Comparison of ENCODE assay signal across 19 mouse cellular contexts in the genomic region with DNA sequence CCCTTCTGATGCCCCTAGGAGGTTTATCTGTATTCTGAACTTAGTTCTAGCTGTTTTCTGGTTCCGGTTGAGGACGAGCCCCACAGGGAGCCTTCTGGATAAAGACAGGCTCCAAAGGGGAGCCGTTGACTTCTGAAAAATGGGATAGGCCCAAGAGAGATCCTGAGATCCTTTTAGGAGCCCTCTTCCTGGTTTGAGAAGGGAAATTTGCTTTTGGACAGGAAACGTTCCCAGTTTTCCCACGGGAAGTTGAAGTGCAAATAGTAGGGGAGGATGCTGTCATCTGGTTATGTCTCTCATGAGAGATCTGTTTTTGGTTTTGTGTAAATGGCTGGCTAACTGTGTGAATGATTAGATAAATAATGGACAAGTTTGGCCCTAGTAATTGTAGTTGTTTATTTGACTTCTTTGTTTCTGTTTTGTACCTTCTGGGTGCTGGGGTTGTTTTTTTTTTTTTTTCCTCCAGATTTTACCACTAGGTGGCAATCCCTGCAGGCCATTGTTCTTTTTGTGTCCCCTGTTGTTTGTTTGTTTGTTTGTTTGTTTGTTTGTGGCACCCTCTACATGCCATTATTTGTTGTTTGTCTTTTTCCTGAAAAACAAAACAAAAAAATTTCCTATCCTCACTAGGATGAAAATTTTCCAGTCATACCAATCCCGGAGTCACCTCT. TPM values are rescaled to one million over a fixed set of nuclear protein-coding genes. Genes with fewer than 3 reads are reported as not detected.
A peak's percentile ranks its signal among the peaks of the same experiment; 100 is the strongest.
DNase-seq lines count a peak whose midpoint lies in the region; ATAC-seq and TF ChIP-seq lines count a peak whose summit lies in the region.
"Had no signal": no experiment of that assay in that cellular context is flagged by ENCODE, and none has a peak within 500 bp of the region (broad histone marks: within the 10 kb centered on the region; RNA-seq: fewer than 3 reads in every experiment).

No protein-coding gene starts in this region.

- no peak overlapping the region for H3K4me3 ChIP-seq in heart, postnatal 0 days (ENCODE audit: low read depth, low read length)
- no peak overlapping the region for H3K4me3 ChIP-seq in heart, embryonic 11.5 days (ENCODE audit: low read depth, low read length)
- H3K4me3 ChIP-seq in layer of hippocampus, adult 2 months = no peak overlapping the region
- H3K4me3 ChIP-seq in E14TG2a.4 (replicated peaks; ENCODE audit: low read length) = no peak overlapping the region
- H3K4me3 ChIP-seq: forebrain, embryonic 10.5 days; liver, embryonic 12.5 days; midbrain, embryonic 12.5 days had no signal

- no peaks in the 10 kb centered on the region for H3K9me3 ChIP-seq in heart, postnatal 0 days (replicated peaks; ENCODE audit: control insufficient read depth, low read length)
- H3K9me3 ChIP-seq in heart, embryonic 11.5 days (replicated peaks; ENCODE audit: control insufficient read depth, low read length) = no peaks in the 10 kb centered on the region
- H3K9me3 ChIP-seq in E14TG2a.4 (ENCODE audit: low read length) = peaks cover 5% of the 10 kb centered on the region; the same call in 1 of the 2 replicates

- H3K27ac ChIP-seq in heart, postnatal 0 days (ENCODE audit: low read depth) = peak overlapping the region; percentile 53
- no peak overlapping the region for H3K27ac ChIP-seq in heart, embryonic 11.5 days (ENCODE audit: low read depth, low read length)
- peak overlapping the region; percentile 28; the same call in 1 of the 2 replicates for H3K27ac ChIP-seq in layer of hippocampus, adult 2 months
- H3K27ac ChIP-seq: forebrain, embryonic 10.5 days; hindbrain, embryonic 14.5 days; liver, embryonic 12.5 days; midbrain, embryonic 12.5 days had no signal

- H3K27me3 ChIP-seq in heart, postnatal 0 days (ENCODE audit: control insufficient read depth, insufficient read depth, low read length) = no peaks in the 10 kb centered on the region
- H3K27me3 ChIP-seq in heart, embryonic 11.5 days (ENCODE audit: control insufficient read depth, insufficient read depth, low read length) = no peaks in the 10 kb centered on the region
- peaks cover 4% of the 10 kb centered on the region; the same call in 1 of the 2 replicates for H3K27me3 ChIP-seq in E14TG2a.4 (ENCODE audit: insufficient read depth, low read length)
- H3K27me3 ChIP-seq: liver, embryonic 12.5 days; midbrain, embryonic 12.5 days had no signal

- TF ChIP-seq CTCF in heart, postnatal 0 days (IDR thresholded peaks at IDR 0.05; ENCODE audit: low read depth) = no peak
- peak; percentile 70 for TF ChIP-seq CTCF in layer of hippocampus, adult 2 months (conservative IDR thresholded peaks at IDR 0.05)
- peak; percentile 34 for TF ChIP-seq CTCF in E14TG2a.4 (conservative IDR thresholded peaks at IDR 0.05; ENCODE audit: low read length)

- 0 out of 2 replicates have a peak, but pooled peaks cover 3% of the 10 kb centered on the region for H3K4me1 ChIP-seq in heart, postnatal 0 days (ENCODE audit: control insufficient read depth, insufficient read depth)
- H3K4me1 ChIP-seq in heart, embryonic 11.5 days (ENCODE audit: control insufficient read depth, insufficient read depth, low read length) = no peaks in the 10 kb centered on the region
- H3K4me1 ChIP-seq in E14TG2a.4 (replicated peaks; ENCODE audit: low read depth, low read length) = peaks cover 5% of the 10 kb centered on the region; the same call in 1 of the 2 replicates
- H3K4me1 ChIP-seq: midbrain, embryonic 12.5 days had no signal

- ATAC-seq in heart, postnatal 0 days (ENCODE audit: insufficient read depth, low read depth) = no peak
- no peak for ATAC-seq in heart, embryonic 11.5 days (replicated peaks; ENCODE audit: insufficient number of reproducible peaks, low FRiP score, low TSS enrichment)
- ATAC-seq: forebrain, postnatal 0 days; liver, embryonic 12.5 days had no signal

- no peak overlapping the region for H3K4me2 ChIP-seq in heart, postnatal 0 days (ENCODE audit: low read depth, low read length)
- H3K4me2 ChIP-seq in heart, embryonic 11.5 days = no peak overlapping the region
- H3K4me2 ChIP-seq: hindbrain, embryonic 14.5 days; liver, embryonic 12.5 days; midbrain, embryonic 12.5 days had no signal

- 58% methylated on average over 6 of the region's 6 CpGs for WGBS in heart, postnatal 0 days
- 58% methylated on average over 6 of the region's 6 CpGs for WGBS in heart, embryonic 11.5 days (ENCODE audit: insufficient replicate concordance)

- no peak for DNase-seq in heart, postnatal 0 days (ENCODE audit: low spot score)
- DNase-seq in layer of hippocampus, adult 2 months (ENCODE audit: low spot score in 2 of 2) = no peak
- DNase-seq in layer of hippocampus, postnatal 36 days = no peak
- peak; percentile 35 for DNase-seq in A20 (ENCODE audit: low read depth, low spot score)
- DNase-seq in thymus, postnatal 0 days (ENCODE audit: low spot score) = no peak
- no peak for DNase-seq in cerebellum, adult 11-12 months
- DNase-seq: adrenal gland, postnatal 36 days; cerebellum, adult 2 months; cerebellum, postnatal 36 days; forebrain, postnatal 0 days; kidney, adult 11 months; lung, postnatal 10 days had no signal

- no peaks in the 10 kb centered on the region for H3K36me3 ChIP-seq in heart, postnatal 0 days (replicated peaks; ENCODE audit: control insufficient read depth, insufficient read depth, low read length)
- H3K36me3 ChIP-seq in heart, embryonic 11.5 days (ENCODE audit: control insufficient read depth, insufficient read depth, low read length) = no peaks in the 10 kb centered on the region
- H3K36me3 ChIP-seq in E14TG2a.4 (ENCODE audit: insufficient read depth, low read length) = no peaks in the 10 kb centered on the region; the same call in 1 of the 2 replicates
- H3K36me3 ChIP-seq: forebrain, embryonic 10.5 days; G1E; midbrain, embryonic 12.5 days had no signal

- no peak for TF ChIP-seq EP300 in heart, postnatal 0 days (IDR thresholded peaks at IDR 0.05; ENCODE audit: low read depth)

- no peak overlapping the region for H3K9ac ChIP-seq in heart, postnatal 0 days (replicated peaks; ENCODE audit: low read depth, low read length)
- H3K9ac ChIP-seq in heart, embryonic 11.5 days (ENCODE audit: low read depth, low read length) = no peak overlapping the region
- H3K9ac ChIP-seq: forebrain, postnatal 0 days; hindbrain, embryonic 14.5 days; liver, embryonic 12.5 days; midbrain, embryonic 12.5 days had no signal

RNA-seq across cellular contexts. Expression of a gene that starts 10.0 kb away (rescaled TPM):
- total RNA-seq in heart, postnatal 0 days (2014; rRNA removed; ENCODE audit: low replicate concordance) = 261 and 277 TPM in 2 replicates
- 310 and 323 TPM in 2 replicates for polyA plus RNA-seq in heart, postnatal 0 days (2015; fragmentation: Nextera tagmentation; extraction: Ambion mirVana)
- 463 and 480 TPM in 2 replicates for polyA plus RNA-seq in heart, embryonic 11.5 days (2014; fragmentation: Nextera tagmentation; extraction: Ambion mirVana)
- 100 to 1,000 TPM; 195 to 201 TPM for total RNA-seq in layer of hippocampus, adult 2 months (2021)
- total RNA-seq in layer of hippocampus, postnatal 36 days (2021) = 100 to 1,000 TPM; 194 to 206 TPM
- polyA plus RNA-seq in thymus, postnatal 0 days (2015; fragmentation: Nextera tagmentation; extraction: Ambion mirVana) = 344 and 384 TPM in 2 replicates

RNA-seq across cellular contexts. Expression of a gene that starts 19.5 kb away (rescaled TPM):
- total RNA-seq in heart, postnatal 0 days (2014; rRNA removed; ENCODE audit: low replicate concordance) = 3.0 TPM in 1 of 2 replicates, not detected in the other
- polyA plus RNA-seq in heart, postnatal 0 days (2015; fragmentation: Nextera tagmentation; extraction: Ambion mirVana) = 0.74 and 0.98 TPM in 2 replicates
- polyA plus RNA-seq in heart, embryonic 11.5 days (2014; fragmentation: Nextera tagmentation; extraction: Ambion mirVana) = 2.1 and 2.9 TPM in 2 replicates
- 1 to 10 TPM; 4.6 to 6.9 TPM for total RNA-seq in layer of hippocampus, adult 2 months (2021)
- total RNA-seq in layer of hippocampus, postnatal 36 days (2021) = 1 to 10 TPM; 5.5 to 6.0 TPM
- polyA plus RNA-seq in thymus, postnatal 0 days (2015; fragmentation: Nextera tagmentation; extraction: Ambion mirVana) = 1.4 TPM in 2 replicates
- polyA plus RNA-seq: G1E had no signal
